Mouse (Mus musculus) gastrocnemius, postnatal 25 days (tissue): ENCODE results near the gene Ranbp17. TPM values are rescaled to one million over a fixed set of nuclear protein-coding genes. Genes with fewer than 3 reads are reported as not detected.

Source experiments
- DNase-seq: peaks from one replicate; pipeline ENCODE4 v3.0.0; 2022
- total RNA-seq, 2 experiments: library from RNA; stranded (reverse); gene quantifications; 1 replicate in 1 of 2; 2 replicates in 1 of 2; pipeline ENCODE4 v1.2.3; 2021

The Ranbp17 gene
- total RNA-seq, 2 experiments from 2014 or later, result 0.38 to 0.79 TPM

GRCm38 (mm10) chr11:33196447-33197132 lies 317.0 kb downstream of the Ranbp17 start:
- DNase-seq, result no peak

DNA sequence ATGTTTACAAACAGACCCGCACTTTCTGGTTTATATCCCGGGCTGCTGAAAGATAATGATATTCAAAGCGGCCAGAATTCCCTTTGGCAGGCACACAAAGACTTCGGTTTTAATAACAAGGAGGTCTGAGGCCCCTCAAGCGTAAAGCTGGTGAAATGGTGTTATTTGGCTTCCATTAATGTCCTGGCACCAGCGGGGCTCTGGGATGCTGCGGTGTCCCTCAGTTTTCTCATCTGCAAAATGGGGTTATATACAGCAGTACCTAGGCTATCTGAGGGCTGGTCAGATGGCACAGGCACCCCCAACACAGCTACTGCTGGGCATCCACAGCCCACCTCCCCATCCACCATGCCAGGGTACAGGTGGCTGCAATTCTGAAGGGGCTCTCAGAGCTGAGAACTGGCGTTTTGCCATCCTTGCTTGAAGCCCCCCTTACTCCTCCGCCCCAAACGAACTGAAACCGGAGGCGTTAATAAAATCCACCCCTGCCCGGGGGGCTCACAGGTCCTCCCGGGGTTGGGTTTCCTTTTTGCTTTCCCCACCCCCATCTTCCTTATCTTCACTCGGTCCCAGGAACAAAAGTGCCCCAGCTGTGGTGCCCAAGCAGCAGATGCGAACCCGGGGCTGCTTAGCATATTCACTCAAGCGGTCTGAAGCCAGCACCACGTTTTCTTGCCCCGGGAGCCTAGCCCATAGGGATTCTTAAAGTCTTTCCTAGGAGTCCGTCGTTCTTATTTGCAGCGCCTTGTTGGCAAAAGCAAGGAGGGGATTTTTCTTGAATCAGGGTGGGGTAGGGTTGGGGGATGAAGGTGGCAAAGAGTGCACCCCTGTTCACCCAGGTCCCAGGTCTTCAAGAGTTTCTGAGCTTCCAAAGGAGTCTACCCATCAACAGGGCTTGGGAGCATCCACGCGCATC lies 317.8 kb downstream of the Ranbp17 start:
- DNase-seq, result no peak

DNA sequence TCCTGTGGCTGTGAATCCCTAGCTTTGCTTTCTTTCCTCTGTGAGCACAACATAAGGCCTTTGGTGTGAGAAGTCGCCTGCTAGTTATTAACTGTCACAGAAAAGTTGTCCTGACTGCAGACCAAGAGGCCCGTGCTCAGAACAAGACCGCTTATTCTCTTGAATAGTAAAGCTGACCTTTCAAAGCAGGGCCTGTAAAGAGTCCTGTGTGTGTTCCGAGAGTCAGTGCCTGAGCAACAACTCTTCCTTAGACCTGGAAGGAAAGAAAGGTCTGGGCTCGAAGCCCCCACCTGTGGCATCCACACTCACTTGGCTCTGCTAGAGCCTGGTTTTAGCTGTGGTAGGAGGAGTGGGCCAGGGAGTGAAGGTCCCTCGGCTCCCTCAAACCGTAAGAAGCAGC lies 318.5 kb downstream of the Ranbp17 start:
- DNase-seq, result no peak

GRCm38 (mm10) chr11:33193695-33194094 lies 319.9 kb downstream of the Ranbp17 start:
- DNase-seq, result no peak

DNA sequence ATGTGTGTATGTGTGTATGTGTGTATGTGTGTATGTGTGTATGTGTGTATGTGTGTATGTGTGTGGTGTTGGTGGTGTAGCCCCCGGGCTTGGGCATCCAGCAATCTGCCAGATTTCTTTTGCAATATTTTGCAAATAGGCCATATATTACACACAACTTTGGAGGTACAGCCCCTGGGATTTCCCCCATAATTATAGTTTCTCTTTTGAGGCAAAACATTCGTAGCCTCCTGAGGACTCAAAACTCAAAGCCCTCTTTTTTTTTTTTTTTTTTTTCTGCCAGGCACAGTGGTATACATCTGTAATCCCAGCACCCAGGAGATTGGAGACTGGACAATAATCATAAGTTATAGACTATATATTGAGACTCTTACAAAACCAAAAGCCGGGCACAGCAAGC lies 331.7 kb downstream of the Ranbp17 start:
- no peak for DNase-seq

GRCm38 (mm10) chr11:33180701-33181116 lies 332.8 kb downstream of the Ranbp17 start:
- no peak for DNase-seq

DNA sequence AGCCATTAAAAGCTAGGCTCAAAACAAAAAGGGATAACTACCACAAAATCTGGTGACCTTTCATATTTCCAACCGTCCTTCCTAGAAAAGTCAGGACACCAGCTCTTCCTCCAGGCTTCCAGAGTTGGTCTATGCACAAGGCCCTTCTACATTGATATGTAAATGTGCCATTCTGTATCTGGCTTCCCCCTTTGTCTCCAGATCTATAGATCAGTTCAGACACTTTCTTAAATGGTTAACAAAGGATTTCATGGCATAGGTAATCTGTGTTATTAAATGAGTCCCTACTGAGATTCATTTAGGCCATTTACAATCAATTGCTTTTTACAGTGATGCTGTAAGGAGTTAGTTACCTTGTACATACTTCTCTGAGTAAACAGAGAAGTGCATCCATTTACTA lies 333.7 kb downstream of the Ranbp17 start:
- DNase-seq, result no peak

GRCm38 (mm10) chr11:33176525-33177245 lies 336.9 kb downstream of the Ranbp17 start:
- DNase-seq, result no peak

DNA sequence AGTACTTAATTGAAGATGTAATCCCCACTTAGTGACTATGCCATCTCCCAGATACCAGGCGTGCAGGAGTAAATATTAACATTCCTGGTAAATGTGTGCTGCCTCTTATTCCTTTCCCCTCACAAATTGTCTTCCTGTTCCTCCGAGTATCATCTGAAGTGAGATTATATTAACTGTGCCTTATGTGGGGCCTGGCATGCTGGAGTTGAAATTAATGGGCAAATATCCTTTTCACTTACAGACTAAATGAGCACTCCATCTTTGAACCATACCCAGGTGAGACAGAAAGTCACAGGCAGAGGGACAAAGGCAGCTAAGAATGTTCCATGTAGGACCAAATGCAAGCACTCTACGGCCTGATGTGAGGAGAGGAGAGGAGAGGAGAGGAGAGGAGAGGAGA lies 337.8 kb downstream of the Ranbp17 start:
- DNase-seq, result no peak

DNA sequence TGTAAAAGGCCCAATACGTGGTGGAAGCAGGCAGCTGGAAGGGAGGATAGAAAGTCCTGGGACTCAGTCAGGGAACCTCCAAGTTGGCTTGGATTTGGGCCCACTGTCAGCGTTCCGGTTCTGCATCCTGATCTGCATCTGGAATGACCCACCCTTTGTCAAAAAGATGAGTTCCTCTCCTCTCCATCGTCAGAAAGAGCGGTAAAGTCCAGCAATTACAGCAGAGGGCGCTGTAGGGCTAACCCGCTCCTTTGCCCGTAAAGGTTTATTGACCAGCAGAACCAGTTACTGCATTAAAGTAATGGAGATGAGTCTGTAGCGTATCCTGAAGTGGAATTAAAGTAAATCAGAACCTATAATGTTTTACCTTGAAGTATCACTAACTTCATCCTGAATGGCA lies 343.1 kb downstream of the Ranbp17 start:
- DNase-seq, result peak; percentile 14

DNA sequence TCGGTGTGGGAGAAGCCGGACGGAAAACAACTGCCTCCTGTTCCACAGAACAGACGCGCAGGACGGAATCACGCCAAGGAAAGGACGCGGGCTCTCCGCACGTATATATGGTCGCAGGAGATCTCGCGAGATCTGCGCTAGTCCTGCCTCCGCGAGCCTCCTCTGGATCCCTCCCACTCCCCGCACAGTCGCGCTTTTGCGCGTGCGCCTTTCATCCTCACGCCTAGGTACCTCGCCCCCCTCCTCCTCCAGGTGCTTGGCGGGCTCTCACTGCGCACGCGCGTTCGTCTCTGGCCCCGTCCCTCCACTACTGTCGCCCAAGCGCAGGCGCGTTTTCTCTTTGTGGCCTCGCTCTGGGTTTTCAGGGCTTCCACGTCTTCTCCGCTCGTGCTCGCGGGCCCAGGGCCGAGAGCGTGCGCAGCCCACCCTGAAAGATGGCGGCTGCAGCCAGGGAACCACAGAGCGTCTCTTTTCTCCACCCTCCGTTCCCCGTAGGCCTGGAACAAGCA lies 350.5 kb downstream of the Ranbp17 start, which contains the start of gene Npm1:
Gene Npm1, minus strand, starts transcription at position 209 of the 509 bp plus-strand sequence.
- peak; percentile 98 for DNase-seq

DNA sequence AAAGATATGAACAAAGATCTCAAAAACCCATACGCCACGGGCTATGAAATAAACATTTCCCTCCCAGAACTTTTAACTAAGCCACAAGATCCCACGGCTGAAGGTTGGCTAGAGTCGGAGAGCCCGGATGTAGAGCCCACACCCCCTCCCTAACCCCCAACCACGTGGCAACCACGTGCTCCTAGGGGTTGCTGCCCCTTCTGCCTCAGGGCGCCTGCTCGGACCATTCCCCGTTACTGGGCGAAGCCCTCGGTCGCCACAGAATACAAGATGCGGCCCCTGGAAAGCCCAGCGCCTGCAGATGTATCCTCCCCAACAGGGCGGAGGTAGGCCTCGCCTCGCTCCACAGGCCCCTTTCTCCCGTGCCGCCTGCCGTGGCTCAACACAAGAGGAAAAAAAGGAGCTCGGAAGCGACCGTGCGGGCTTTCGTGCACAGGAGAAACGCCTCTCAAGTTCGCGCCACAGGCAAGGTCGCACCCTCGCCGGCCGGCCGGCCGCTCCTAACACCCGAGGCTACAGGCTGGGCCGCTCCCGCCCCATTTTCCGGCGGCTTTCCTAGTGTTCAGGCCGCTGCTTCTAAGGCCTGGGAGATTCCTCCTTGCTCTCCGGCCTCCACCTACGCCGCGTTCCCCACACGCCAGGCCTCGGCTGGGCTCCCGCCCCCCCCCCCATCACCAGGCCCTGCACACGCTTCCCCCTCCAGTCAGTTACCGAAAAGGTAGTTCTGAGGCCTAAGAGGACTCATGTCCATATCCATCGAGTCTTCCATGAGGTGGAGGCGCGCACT lies 351.1 kb downstream of the Ranbp17 start:
- peak; percentile 60 for DNase-seq

Other genes with a start within 250 kb of the Ranbp17 start
- not detected for gene Gm12117, start 237.0 kb downstream of the Ranbp17 start, total RNA-seq
- gene Gabrp, start 65.2 kb upstream of the Ranbp17 start, total RNA-seq, result not detected
- gene D130052B06Rik, start 85.6 kb upstream of the Ranbp17 start, total RNA-seq, result not detected